In the genomic region with DNA sequence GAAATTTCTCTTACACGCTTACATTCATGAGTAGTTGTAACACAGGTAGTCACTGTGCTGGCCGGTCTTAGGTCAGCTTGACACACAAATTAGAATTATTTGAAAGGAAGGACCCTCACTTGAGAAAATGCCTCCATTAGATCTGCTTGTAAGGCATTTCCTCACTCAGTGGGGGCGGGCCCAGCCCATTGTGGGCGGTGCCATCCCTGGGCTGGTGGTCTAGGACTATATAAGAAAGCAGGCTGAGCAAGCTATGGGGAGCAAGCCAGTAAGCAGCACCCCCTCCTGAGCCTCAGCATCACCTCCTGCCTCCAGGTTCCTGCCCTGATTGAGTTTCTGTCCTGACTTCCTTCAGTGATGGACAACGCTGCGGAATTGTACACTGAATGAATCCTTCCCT, we compare ENCODE assay signal across 22 mouse cellular contexts. TPM values are rescaled to one million over a fixed set of nuclear protein-coding genes. Genes with fewer than 3 reads are reported as not detected.
DNase-seq lines count a peak whose midpoint lies in the region; ATAC-seq lines count a peak whose summit lies in the region.
"Had no signal": no experiment of that assay in that cellular context is flagged by ENCODE, and none has a peak within 500 bp of the region (broad histone marks: within the 10 kb centered on the region; RNA-seq: fewer than 3 reads in every experiment).

No protein-coding gene starts in this region.

- H3K9me3 ChIP-seq in kidney, embryonic 16.5 days (ENCODE audit: low read length) = no peaks in the 10 kb centered on the region
- H3K9me3 ChIP-seq in kidney, embryonic 15.5 days (replicated peaks) = no peaks in the 10 kb centered on the region
- H3K9me3 ChIP-seq in midbrain, embryonic 12.5 days = no peaks in the 10 kb centered on the region
- no peaks in the 10 kb centered on the region for H3K9me3 ChIP-seq in midbrain, embryonic 10.5 days (replicated peaks)
- no peaks in the 10 kb centered on the region for H3K9me3 ChIP-seq in midbrain, embryonic 16.5 days (replicated peaks; ENCODE audit: control insufficient read depth, low read length, poor library complexity, severe bottlenecking)
- H3K9me3 ChIP-seq: embryonic facial prominence, embryonic 13.5 days; forebrain, embryonic 12.5 days; heart, embryonic 15.5 days; hindbrain, embryonic 13.5 days had no signal

- no peak overlapping the region for H3K27ac ChIP-seq in kidney, embryonic 16.5 days (ENCODE audit: low read length)
- H3K27ac ChIP-seq in kidney, embryonic 15.5 days = no peak overlapping the region
- no peak overlapping the region for H3K27ac ChIP-seq in midbrain, embryonic 12.5 days (replicated peaks)
- no peak overlapping the region for H3K27ac ChIP-seq in midbrain, embryonic 10.5 days (replicated peaks)
- H3K27ac ChIP-seq in midbrain, embryonic 16.5 days (ENCODE audit: low read length) = no peak overlapping the region
- H3K27ac ChIP-seq: embryonic facial prominence, embryonic 13.5 days; forebrain, embryonic 12.5 days; gastrocnemius, adult 2 months; heart, embryonic 15.5 days; hindbrain, embryonic 13.5 days had no signal

- ATAC-seq in kidney, embryonic 16.5 days (ENCODE audit: low FRiP score, low TSS enrichment) = peak; percentile 46; the same call in 1 of the 2 replicates
- no peak for ATAC-seq in kidney, embryonic 15.5 days (replicated peaks; ENCODE audit: low FRiP score)
- peak; percentile 53 for ATAC-seq in midbrain, embryonic 12.5 days (ENCODE audit: low FRiP score, low read depth)
- ATAC-seq in midbrain, embryonic 16.5 days = 0 out of 2 replicates have a peak, but pooled peaks have one; percentile 42
- ATAC-seq: forebrain, postnatal 0 days had no signal

- 86% methylated on average over 6 of the region's 6 CpGs for WGBS in kidney, embryonic 16.5 days
- WGBS in kidney, embryonic 15.5 days = 89% methylated on average over 6 of the region's 6 CpGs
- 82% methylated on average over 6 of the region's 6 CpGs for WGBS in midbrain, embryonic 12.5 days
- WGBS in midbrain, embryonic 10.5 days = 80% methylated on average over 6 of the region's 6 CpGs
- WGBS in midbrain, embryonic 16.5 days = 80% methylated on average over 6 of the region's 6 CpGs

- no peaks in the 10 kb centered on the region for H3K36me3 ChIP-seq in kidney, embryonic 16.5 days (ENCODE audit: insufficient read depth, low read length)
- no peaks in the 10 kb centered on the region for H3K36me3 ChIP-seq in kidney, embryonic 15.5 days
- H3K36me3 ChIP-seq in midbrain, embryonic 12.5 days = no peaks in the 10 kb centered on the region
- no peaks in the 10 kb centered on the region for H3K36me3 ChIP-seq in midbrain, embryonic 10.5 days
- no peaks in the 10 kb centered on the region for H3K36me3 ChIP-seq in midbrain, embryonic 16.5 days (ENCODE audit: control insufficient read depth, insufficient read depth, low read length)
- H3K36me3 ChIP-seq: embryonic facial prominence, embryonic 13.5 days; forebrain, embryonic 12.5 days; heart, embryonic 15.5 days; hindbrain, embryonic 13.5 days had no signal

- no peak overlapping the region for H3K4me2 ChIP-seq in kidney, embryonic 16.5 days (replicated peaks; ENCODE audit: low read depth, low read length)
- no peak overlapping the region for H3K4me2 ChIP-seq in kidney, embryonic 15.5 days
- H3K4me2 ChIP-seq in midbrain, embryonic 12.5 days (replicated peaks) = no peak overlapping the region
- H3K4me2 ChIP-seq in midbrain, embryonic 16.5 days (ENCODE audit: low read length) = 0 out of 2 replicates have a peak overlapping the region, but pooled peaks have one; percentile 8
- H3K4me2 ChIP-seq: embryonic facial prominence, embryonic 13.5 days; forebrain, embryonic 12.5 days; heart, embryonic 11.5 days; heart, embryonic 15.5 days; hindbrain, embryonic 13.5 days had no signal

- H3K4me1 ChIP-seq in kidney, embryonic 16.5 days (ENCODE audit: insufficient read depth, low read length) = no peaks in the 10 kb centered on the region
- 0 out of 2 replicates have a peak, but pooled peaks cover 3% of the 10 kb centered on the region for H3K4me1 ChIP-seq in kidney, embryonic 15.5 days
- H3K4me1 ChIP-seq in midbrain, embryonic 12.5 days = no peaks in the 10 kb centered on the region
- peaks cover 11% of the 10 kb centered on the region for H3K4me1 ChIP-seq in midbrain, embryonic 10.5 days
- H3K4me1 ChIP-seq in midbrain, embryonic 16.5 days (ENCODE audit: control insufficient read depth, insufficient read depth, low read length) = no peaks in the 10 kb centered on the region
- H3K4me1 ChIP-seq: embryonic facial prominence, embryonic 13.5 days; forebrain, embryonic 12.5 days; heart, embryonic 15.5 days; hindbrain, embryonic 13.5 days had no signal

- no peak overlapping the region for H3K9ac ChIP-seq in kidney, embryonic 16.5 days (replicated peaks; ENCODE audit: low read length)
- H3K9ac ChIP-seq in kidney, embryonic 15.5 days = no peak overlapping the region
- no peak overlapping the region for H3K9ac ChIP-seq in midbrain, embryonic 12.5 days (replicated peaks)
- H3K9ac ChIP-seq in midbrain, embryonic 16.5 days (ENCODE audit: low read depth, low read length) = no peak overlapping the region
- H3K9ac ChIP-seq: embryonic facial prominence, embryonic 13.5 days; forebrain, embryonic 12.5 days; forebrain, postnatal 0 days; heart, embryonic 15.5 days; hindbrain, embryonic 13.5 days had no signal

- DNase-seq in midbrain, embryonic 10.5 days (ENCODE audit: low spot score) = no peak
- peak; percentile 14 for DNase-seq in ZHBTc4 (ENCODE audit: low read depth, low spot score)
- DNase-seq in gastrocnemius, postnatal 25 days = no peak
- DNase-seq: adrenal gland, adult 2 months; adrenal gland, postnatal 25 days; cerebellum, adult 18-20 months; cerebellum, adult 9-11 months; cerebellum, postnatal 36 days; forebrain, postnatal 0 days; gastrocnemius, adult 2 months; gastrocnemius, postnatal 36 days; heart, adult 18-20 months; heart, postnatal 14 days had no signal

- H3K4me3 ChIP-seq in kidney, embryonic 16.5 days (ENCODE audit: low read length) = no peak overlapping the region
- no peak overlapping the region for H3K4me3 ChIP-seq in kidney, embryonic 15.5 days (replicated peaks)
- H3K4me3 ChIP-seq in midbrain, embryonic 12.5 days = no peak overlapping the region
- no peak overlapping the region for H3K4me3 ChIP-seq in midbrain, embryonic 10.5 days
- no peak overlapping the region for H3K4me3 ChIP-seq in midbrain, embryonic 16.5 days (ENCODE audit: low read depth, low read length)
- H3K4me3 ChIP-seq: embryonic facial prominence, embryonic 13.5 days; forebrain, embryonic 12.5 days; gastrocnemius, adult 2 months; heart, embryonic 15.5 days; hindbrain, embryonic 13.5 days had no signal

- H3K27me3 ChIP-seq in kidney, embryonic 16.5 days (ENCODE audit: insufficient read depth, low read length) = no peaks in the 10 kb centered on the region
- H3K27me3 ChIP-seq in kidney, embryonic 15.5 days = no peaks in the 10 kb centered on the region; the same call in 1 of the 2 replicates
- H3K27me3 ChIP-seq in midbrain, embryonic 12.5 days = no peaks in the 10 kb centered on the region; the same call in 1 of the 2 replicates
- no peaks in the 10 kb centered on the region for H3K27me3 ChIP-seq in midbrain, embryonic 10.5 days (ENCODE audit: low read depth, poor library complexity, severe bottlenecking)
- no peaks in the 10 kb centered on the region for H3K27me3 ChIP-seq in midbrain, embryonic 16.5 days (ENCODE audit: control insufficient read depth, insufficient read depth, low read depth, low read length)
- H3K27me3 ChIP-seq: embryonic facial prominence, embryonic 13.5 days; forebrain, embryonic 12.5 days; heart, embryonic 15.5 days; hindbrain, embryonic 13.5 days had no signal

RNA-seq across cellular contexts. Expression of gene Zc3h15, which starts 16.3 kb away (rescaled TPM):
- 120 and 146 TPM in 2 replicates for polyA plus RNA-seq in kidney, embryonic 16.5 days (2015; fragmentation: Nextera tagmentation; extraction: Ambion mirVana)
- 135 and 160 TPM in 2 replicates for polyA plus RNA-seq in kidney, embryonic 15.5 days (2015; fragmentation: Nextera tagmentation; extraction: Ambion mirVana)
- polyA plus RNA-seq in midbrain, embryonic 12.5 days (2016; fragmentation: Nextera tagmentation; extraction: Ambion mirVana) = 180 and 184 TPM in 2 replicates
- polyA plus RNA-seq in midbrain, embryonic 10.5 days (2016; fragmentation: Nextera tagmentation; extraction: Ambion mirVana) = 129 and 142 TPM in 2 replicates
- polyA plus RNA-seq in midbrain, embryonic 16.5 days (2015; fragmentation: Nextera tagmentation; extraction: Ambion mirVana) = 184 and 187 TPM in 2 replicates
- total RNA-seq in gastrocnemius, postnatal 25 days (2021) = 10 to 100 TPM; 50.4 to 57.5 TPM
